Mouse (Mus musculus): Measurements from ENCODE around the gene Parn.
"Not testable (repeated sequence)": the region's sequence is repeated elsewhere in the genome, so short reads cannot be mapped to it uniquely, and the experiment has no call there.

The Parn gene

GRCm38 (mm10) chr16:13667878-13668343, at the start of gene Parn:
Parn (minus strand) TSS chr16:13668170.
- peak; percentile 91 for DNase-seq (ENCODE audit: low spot score)

- no peak for DNase-seq (ENCODE audit: low spot score)
Measured at GRCm38 (mm10) chr16:13716821-13717553, 49.0 kb upstream of the Parn start.

- DNase-seq (ENCODE audit: low spot score), result no peak
Measured at GRCm38 (mm10) chr16:13714910-13715309, 46.9 kb upstream of the Parn start.

- DNase-seq (ENCODE audit: low spot score), result no peak
Measured at GRCm38 (mm10) chr16:13704676-13705075, 36.7 kb upstream of the Parn start.

GRCm38 (mm10) chr16:13702184-13702583, 34.2 kb upstream of the Parn start:
- DNase-seq (ENCODE audit: low spot score), result no peak

GRCm38 (mm10) chr16:13698998-13699397, 31.0 kb upstream of the Parn start:
- DNase-seq (ENCODE audit: low spot score), result no peak

DNA sequence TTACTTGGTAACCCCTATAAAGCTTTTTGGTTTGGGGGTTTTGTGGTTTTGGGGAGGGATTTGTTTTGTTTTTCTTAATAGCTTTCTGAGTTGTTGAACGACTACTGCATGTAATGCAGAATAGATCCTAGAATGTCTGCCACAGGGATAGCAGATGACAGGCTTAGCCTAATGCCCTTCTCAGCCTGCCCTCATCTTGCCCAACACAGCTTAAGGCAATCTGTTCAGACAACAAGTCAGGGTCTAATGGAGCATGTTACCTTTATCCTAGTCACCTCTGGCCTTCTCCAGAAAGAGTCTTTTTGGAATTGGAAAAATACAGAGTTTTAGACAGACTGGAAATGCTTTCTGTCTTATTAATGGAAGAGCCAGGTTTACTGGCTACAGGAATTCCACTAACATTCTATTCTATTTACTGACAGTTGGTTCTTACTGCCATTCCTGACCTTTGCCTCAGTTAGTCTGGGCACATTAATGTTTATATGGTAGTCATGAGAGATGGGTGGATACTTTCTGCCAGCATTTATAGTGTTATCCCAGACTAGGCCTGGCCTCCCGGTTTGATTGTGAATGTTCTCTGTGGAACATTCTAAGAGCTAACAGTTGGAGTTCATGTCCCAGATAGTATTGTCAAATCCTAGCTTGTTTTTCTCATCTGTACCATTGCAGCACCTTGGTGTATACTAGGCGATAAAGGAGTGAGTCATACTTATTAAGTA, 10.8 kb upstream of the Parn start:
- DNase-seq (ENCODE audit: low spot score), result no peak

- no peak for DNase-seq (ENCODE audit: low spot score)
Measured at GRCm38 (mm10) chr16:13674511-13674910, 6.5 kb upstream of the Parn start.

- DNase-seq (ENCODE audit: low spot score), result no peak
Measured at GRCm38 (mm10) chr16:13673114-13673513, 5.1 kb upstream of the Parn start.

DNA sequence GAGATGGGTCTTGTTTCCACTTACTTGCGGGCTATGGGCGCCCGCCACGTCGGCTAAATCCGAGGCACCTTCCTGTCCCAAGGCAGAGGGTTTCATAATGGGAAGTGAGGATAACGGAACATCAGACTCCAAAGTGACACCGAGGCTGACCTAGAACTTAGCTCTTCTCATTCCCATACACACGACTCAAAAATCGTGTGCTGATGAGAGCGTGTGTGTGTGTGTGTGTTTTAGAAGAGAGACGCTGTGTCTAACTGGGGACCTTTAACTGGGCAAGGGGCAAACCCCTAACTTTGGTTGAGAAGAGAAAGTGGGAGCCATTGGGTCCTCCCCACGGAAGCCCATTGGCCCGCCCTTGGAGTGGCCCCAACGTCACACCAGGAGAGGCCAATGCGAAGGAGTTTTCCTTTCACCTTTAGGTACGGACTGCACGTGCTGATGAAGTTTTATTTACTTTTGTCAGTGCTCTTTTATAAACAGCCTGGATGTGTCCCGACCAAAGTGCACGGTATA, 4.5 kb upstream of the Parn start:
- peak; percentile 46 for DNase-seq (ENCODE audit: low spot score)

GRCm38 (mm10) chr16:13671685-13672385, 3.9 kb upstream of the Parn start, which contains the start of the genes Bfar and 3110001I22Rik:
Bfar (plus strand) TSS chr16:13671858.
3110001I22Rik (plus strand) TSS chr16:13671929.
- peak; percentile 79 for DNase-seq (ENCODE audit: low spot score)

DNA sequence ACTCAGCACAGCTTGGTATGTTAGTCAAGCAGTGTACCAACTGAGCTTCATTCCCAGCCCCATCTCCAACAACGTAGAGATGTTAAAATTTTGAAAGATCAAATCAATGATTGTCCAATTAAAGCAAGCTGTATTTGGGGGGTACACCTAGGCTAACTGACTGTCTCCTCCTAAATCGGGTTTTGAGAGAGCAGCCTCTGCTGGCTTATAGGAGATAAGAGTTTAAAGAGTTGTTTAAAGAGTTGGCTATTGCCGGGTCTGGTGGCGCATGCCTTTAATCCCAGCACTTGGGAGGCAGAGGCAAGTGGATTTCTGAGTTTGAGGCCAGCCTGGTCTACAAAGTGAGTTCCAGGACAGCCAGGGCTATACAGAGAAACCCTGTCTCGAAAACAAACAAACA, 2.9 kb upstream of the Parn start:
- DNase-seq (ENCODE audit: low spot score), result not testable (repeated sequence)

DNA sequence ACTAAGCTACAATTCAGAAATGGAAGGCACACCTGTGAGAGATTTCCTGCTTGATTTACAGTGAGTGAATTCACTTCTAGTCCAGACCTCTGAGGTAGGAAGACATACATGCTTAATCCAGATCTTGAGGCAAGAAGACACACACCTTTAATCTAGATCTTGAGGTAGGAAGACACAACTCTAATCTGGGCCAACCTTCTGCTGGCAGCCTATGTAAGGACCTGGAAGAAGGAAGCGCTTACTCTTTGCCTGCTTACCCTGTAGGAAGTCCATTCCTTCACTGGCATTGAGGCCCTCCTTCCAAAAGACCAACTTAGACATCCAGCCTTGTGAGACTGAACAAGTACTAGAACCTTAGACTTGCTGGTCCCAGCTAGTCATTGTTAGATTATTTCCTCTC, 1.3 kb upstream of the Parn start:
- no peak for DNase-seq (ENCODE audit: low spot score)

GRCm38 (mm10) chr16:13668402-13669108, 585 bp upstream of the Parn start:
- DNase-seq (ENCODE audit: low spot score), result no peak

DNA sequence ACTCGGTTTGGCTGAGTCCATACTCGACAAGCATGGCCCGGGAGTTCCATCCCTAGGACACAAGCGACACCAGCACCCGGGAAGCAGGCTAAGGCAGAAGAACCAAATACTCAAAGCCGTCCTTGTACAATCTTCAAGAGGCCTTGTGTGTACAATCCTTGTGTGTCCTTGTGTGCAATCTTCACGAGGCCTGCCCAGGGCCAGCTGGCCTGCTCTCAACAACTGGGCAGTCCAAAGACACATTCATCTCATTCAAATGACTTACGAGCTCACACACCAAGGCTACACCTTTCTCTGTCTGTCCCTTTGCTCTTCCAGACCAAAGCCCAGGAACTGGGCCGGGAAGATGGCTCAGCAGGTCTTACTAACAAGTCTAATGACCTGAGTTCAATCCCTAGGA, 7.2 kb downstream of the Parn start:
- no peak for DNase-seq (ENCODE audit: low spot score)

DNA sequence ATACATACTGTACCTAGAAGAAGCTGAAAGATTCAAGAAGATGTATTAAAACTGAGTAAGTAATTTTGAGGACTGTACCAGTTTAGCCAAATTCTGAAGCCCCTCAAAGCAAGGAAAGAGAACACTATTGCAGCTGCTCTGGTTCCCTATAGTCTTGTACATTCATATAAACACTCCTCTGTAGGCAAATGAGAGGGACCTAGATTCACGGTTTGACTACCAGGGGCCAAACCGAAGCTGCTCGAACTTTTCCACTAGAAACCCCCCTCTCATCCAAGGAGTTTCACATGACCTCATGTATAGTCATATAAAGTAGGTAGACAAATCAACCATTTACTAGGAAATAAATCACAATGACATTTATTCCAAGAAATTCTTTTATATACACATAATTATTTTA, 9.1 kb downstream of the Parn start:
- no peak for DNase-seq (ENCODE audit: low spot score)

GRCm38 (mm10) chr16:13645930-13646329, 22.0 kb downstream of the Parn start:
- peak; percentile 10 for DNase-seq (ENCODE audit: low spot score)

- no peak for DNase-seq (ENCODE audit: low spot score)
Measured at GRCm38 (mm10) chr16:13644474-13644873, 23.5 kb downstream of the Parn start.

GRCm38 (mm10) chr16:13640064-13640463, 27.9 kb downstream of the Parn start:
- DNase-seq (ENCODE audit: low spot score), result no peak

DNA sequence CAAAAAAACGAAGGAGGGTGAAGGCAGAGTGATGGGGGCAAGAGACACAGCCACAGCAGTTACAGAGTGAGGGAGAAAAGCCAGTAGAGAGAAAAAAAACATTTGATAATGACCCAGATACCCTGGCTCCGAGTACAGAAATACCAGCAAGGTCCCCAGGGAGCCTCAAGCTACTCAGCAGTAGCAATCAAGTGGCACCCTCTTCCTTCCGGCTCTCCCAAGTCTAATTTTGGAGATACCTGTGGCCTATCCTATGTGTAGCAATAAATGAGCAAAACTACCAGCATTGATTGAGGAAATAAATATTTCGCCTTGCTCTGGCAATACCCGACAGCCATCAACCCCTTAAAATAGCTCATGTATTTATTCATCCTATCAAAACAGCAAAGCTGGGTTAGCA, 28.5 kb downstream of the Parn start:
- DNase-seq (ENCODE audit: low spot score), result no peak

DNA sequence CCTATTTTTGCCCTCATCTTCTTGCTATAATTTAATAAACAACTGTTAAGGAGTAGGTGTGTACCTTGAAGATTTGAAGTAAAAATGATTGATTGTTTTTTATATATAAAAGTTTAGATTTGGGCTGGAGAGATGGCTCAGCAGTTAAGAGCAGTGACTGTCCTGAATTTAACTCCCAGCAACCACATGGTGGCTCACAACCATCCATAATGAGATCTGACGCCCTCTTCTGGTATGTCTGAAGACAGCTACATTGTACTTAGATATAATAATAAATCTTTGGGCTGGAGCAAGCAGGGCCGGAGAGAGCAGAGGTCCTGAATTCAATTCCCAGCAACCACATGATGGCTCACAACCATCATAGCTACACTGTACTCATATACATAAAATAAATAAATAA, 29.8 kb downstream of the Parn start:
- not testable (repeated sequence) for DNase-seq (ENCODE audit: low spot score)

GRCm38 (mm10) chr16:13628345-13628744, 39.6 kb downstream of the Parn start:
- no peak for DNase-seq (ENCODE audit: low spot score)

Data from urinary bladder, postnatal 25 days (tissue).